Mouse (Mus musculus) granulocyte monocyte progenitor cell, adult 5-6 weeks (primary cell): ENCODE measurements around the gene Btla. TPM values are rescaled to one million over a fixed set of nuclear protein-coding genes. Genes with fewer than 3 reads are reported as not detected.
A peak's percentile ranks its signal among the peaks of the same experiment; 100 is the strongest.

Source experiments
- ATAC-seq: replicated peaks from 2 replicates; pipeline ENCODE4 v1.8.0; 2016; ENCODE audit warnings: mild to moderate bottlenecking, moderate TSS enrichment, inconsistent platforms; ENCODE audit not compliant: poor library complexity, severe bottlenecking
- total RNA-seq, 2 experiments: library from RNA; stranded (forward) in 1 of 2; stranded (reverse) in 1 of 2; fragments of 200-712, 200-1000 nt in 1 of 2; fragments of >200 nt in 1 of 2; fragmentation: Nextera tagmentation in 1 of 2; gene quantifications; 2 replicates each; pipeline ENCODE4 v1.2.3; 2014 to 2017

Btla gene
- total RNA-seq (2014; fragmentation: Nextera tagmentation): 6.1 and 12.1 TPM in 2 replicates
- total RNA-seq (2017): 4.4 and 5.6 TPM in 2 replicates

DNA sequence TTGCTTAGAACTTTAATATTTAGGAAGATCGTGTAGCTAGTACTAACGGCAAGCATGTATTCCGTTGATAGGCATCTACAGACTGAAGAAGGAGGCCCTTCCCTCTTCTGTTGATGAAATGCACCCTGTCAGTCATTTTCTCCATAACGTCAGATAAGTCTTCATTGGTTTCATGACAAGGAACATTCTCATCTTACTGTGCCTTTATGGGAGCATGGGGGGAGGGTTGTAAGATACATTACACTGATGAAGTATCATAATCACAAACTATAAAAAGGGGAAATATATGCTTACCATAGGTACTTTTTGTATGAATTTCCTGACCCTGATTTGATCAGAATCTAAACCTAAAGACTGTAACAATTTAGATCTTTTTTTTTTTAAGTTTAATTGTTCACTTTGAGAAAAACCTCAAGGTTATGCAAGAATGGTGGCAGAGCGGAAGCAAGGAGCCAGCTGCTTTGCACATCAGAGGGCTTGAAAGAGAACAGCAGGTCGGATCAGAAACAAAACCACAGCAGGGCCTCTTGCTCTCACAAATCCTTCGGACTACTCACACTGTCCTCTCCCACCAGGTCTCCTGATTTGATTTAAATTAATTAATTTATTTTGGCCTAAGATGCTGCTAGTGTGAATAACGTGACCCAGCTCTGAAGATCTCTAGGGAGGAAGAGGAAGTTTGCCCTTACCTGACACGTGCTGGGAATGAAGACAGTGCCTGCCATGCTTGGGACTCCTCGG is at the start of gene Btla:
Btla (plus strand) TSS at position 668 of the 741 bp plus-strand sequence.
- ATAC-seq: peak; percentile 80

GRCm38 (mm10) chr16:45178552-45178951 is 45.6 kb upstream of the Btla start:
- ATAC-seq: no peak

DNA sequence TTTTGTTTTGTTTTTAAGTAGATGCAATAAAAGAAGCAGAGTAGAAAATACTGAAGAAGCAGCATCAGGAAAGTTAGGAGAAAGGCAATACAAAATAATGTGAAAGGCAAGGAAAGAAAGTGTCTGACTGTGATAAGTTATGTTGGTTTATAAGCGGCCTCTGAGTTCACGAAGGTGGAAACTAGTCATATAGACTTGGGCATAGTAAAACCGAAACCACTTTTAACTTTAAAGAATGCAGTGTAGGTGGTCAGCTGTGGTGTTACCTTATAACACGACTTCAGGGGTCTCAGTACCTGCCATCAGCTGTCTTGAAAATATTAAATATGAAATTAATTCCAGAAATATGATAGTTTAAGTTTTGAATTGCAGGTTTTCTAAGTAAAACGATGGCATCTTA is 42.3 kb upstream of the Btla start:
- ATAC-seq: no peak

DNA sequence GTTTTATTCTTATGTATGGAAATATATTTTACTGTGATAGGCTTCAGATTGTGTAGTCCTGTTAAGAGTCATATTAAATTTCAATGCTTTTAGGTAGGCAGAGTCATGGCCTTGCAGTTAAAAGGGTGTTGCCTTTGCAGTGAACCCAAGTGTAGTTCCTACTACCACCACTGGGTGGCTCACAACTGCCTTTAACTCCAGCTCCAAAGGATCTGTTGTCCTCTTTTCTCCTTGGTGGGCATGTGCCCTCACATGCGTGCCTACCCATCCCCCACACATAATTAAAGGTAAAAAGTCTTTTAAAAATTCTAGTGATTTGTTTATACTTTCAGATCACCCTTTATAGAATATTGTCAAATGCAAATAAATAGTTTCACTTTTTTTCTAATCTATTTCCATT is 31.5 kb upstream of the Btla start:
- ATAC-seq: peak; percentile 86

DNA sequence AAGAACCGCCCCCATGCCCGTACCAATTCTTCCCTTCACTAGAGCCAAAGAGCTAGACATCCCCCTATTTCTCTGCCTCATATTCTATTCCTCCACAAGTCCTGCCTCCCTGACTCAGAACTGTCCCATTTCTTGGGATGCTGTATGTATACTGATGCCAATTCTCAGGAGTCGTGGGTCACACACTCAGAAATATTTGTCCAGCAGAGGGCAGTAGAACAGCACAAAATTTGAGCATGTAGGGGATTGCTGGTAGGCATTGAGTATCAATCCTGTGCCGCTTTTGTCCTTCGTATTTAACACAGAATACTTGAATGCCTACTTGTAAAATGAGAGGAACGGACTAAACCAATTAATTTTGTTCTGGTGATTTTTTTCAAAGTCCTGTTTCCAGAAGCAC is 27.3 kb upstream of the Btla start:
- ATAC-seq: peak; percentile 85

DNA sequence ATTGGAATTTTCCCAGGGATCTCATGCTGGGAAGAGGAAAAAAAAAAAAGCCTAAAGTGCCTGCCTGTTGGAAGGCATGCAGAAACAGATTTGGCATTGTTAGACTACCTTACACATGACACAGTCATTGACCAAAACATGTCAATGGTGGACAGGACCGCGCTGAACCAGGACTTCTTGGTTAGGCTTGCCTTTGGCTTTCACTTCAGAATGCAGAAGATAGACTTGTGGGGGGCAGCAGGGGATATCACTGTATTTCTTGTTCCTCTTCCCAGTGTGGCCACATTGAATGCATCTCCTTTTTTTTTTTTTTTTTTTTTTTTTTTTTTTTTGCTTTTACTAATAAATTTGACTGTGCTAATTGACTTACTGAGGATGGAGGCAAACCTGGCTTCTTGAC is 22.7 kb upstream of the Btla start:
- peak; percentile 85 for ATAC-seq

- ATAC-seq: no peak
Measured at GRCm38 (mm10) chr16:45204438-45204837, 19.7 kb upstream of the Btla start.

GRCm38 (mm10) chr16:45204859-45205670 is 19.1 kb upstream of the Btla start:
- ATAC-seq: no peak

- ATAC-seq: no peak
Measured at GRCm38 (mm10) chr16:45222016-45222415, 2.1 kb upstream of the Btla start.

DNA sequence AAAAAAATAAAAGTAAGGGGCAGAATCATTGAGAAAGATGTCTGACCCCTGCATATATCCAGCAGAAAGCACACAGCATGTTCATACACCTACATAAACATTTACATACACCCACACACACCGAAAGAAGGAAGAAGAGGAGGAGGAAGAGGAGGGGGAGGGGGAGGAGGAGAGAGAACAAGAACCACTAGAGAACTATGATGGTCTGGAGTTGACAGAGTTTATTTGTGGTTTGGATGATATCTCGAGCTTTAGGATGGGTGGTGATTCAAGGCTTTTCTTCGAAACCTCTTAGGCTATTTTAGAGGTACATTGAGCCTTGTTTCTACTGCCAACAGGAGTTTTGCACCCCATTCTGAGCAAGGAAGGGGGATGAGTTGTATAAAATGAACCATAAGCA is 1.3 kb upstream of the Btla start:
- ATAC-seq: no peak

DNA sequence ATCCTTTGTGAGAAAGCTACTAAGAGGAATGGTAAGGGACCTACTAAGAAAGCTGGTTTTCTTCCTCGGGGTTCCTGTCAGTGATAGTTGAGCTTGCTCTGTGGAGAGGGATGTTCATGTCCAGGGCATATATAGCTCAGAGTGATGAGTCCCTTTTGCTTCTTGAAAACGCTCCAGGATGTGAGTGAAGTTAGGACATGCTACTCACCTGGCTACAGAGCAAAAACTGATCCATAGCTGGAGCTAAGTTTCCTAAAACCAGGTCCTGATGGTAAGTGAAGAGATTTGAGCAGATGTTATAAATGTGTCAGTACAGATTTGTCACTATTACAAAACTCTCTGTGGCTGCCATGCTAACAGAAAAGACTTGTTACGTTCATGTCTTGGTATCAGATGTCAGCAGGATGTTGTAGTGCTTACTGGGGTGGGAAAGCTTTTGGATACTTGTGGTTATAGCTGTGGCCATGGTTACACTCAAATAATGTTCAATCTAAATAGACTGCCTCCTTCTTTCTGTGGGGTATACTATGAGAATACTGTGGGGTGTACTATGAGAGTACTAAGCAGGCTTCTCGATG is 405 bp downstream of the Btla start:
- ATAC-seq: peak; percentile 65

DNA sequence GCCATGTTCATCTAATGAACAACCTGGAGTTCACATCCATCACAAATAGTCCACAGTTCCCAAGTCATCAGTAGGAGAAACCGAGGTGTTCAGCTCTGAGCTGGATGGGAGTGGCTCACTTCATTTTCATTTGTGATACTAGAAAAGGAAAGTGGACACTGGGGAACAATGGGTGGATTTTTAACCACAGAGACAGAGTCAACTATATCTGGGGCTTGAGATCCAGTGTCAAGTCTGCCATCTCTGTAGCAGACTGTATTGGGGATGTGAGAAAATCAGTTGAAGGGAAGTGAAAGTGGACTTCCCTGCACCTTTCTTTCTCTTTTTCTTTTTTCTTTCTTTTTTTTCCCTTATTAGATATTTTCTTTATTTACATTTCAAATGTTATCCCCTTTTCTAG is 2.9 kb downstream of the Btla start:
- ATAC-seq: peak; percentile 52

GRCm38 (mm10) chr16:45231296-45231695 is 7.2 kb downstream of the Btla start:
- peak; percentile 88 for ATAC-seq

- ATAC-seq: peak; percentile 59
Measured at GRCm38 (mm10) chr16:45233007-45233406, 8.9 kb downstream of the Btla start.

- no peak for ATAC-seq
Measured at GRCm38 (mm10) chr16:45242700-45243099, 18.6 kb downstream of the Btla start.

- no peak for ATAC-seq
Measured at GRCm38 (mm10) chr16:45244930-45245472, 20.9 kb downstream of the Btla start.

GRCm38 (mm10) chr16:45249761-45250160 is 25.6 kb downstream of the Btla start:
- no peak for ATAC-seq

- ATAC-seq: no peak
Measured at GRCm38 (mm10) chr16:45250317-45250716, 26.2 kb downstream of the Btla start.

DNA sequence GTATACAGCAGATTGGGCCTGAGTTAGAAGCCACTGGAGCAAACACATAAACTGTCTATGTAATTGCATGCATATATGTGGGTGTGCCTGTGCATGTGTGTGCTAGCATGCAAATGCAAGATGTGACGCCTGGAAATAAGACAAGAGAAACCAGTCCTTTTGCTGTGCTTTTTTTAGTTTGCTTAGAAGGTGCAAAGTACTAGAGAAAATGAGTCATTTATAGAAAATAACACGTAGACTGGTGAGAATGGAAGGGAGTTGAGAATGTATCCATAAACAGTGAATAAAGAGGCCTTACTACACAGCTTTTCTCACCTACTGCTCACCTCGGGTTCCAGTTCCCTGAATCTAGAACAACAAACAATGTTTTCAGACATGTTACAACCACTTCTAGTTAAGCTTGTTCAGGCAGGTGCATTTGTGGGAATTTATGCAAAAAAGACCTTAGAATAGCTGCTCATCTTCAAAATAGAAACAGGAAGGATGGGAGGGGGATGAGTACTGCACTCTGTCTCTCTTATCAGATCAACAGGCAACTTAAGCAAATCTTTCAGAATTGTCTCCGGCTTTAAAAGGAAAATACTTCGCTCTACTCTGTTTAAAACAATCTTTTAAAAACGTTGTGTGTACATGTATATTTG is 27.8 kb downstream of the Btla start:
- ATAC-seq: no peak

GRCm38 (mm10) chr16:45255183-45255861 is 31.2 kb downstream of the Btla start:
- no peak for ATAC-seq
